Mouse (Mus musculus): ENCODE data around the gene Atf4. TPM values are rescaled to one million over a fixed set of nuclear protein-coding genes. Genes with fewer than 3 reads are reported as not detected.

Gene Atf4
- total RNA-seq, 2 experiments from 2014 or later = 118 to 130 TPM

GRCm38 (mm10) chr15:80248596-80248995 lies 6.4 kb upstream of the Atf4 start:
- DNase-seq (ENCODE audit: low spot score in 2 of 2) = no peak

GRCm38 (mm10) chr15:80249672-80250071 lies 5.3 kb upstream of the Atf4 start:
- no peak for DNase-seq (ENCODE audit: low spot score in 2 of 2)

GRCm38 (mm10) chr15:80250586-80250985 lies 4.4 kb upstream of the Atf4 start:
- DNase-seq (ENCODE audit: low spot score in 2 of 2) = no peak

GRCm38 (mm10) chr15:80253530-80253929 lies 1.5 kb upstream of the Atf4 start:
- no peak for DNase-seq (ENCODE audit: low spot score in 2 of 2)

- DNase-seq (ENCODE audit: low spot score in 2 of 2) = peak in 1 of 2 experiments; percentile 49
These were observed 777 bp upstream of the Atf4 start for GRCm38 (mm10) chr15:80254207-80254606.

GRCm38 (mm10) chr15:80255646-80256121 lies 700 bp downstream of the Atf4 start:
- DNase-seq (ENCODE audit: low spot score in 2 of 2) = peak; percentile 80 to 89

GRCm38 (mm10) chr15:80256242-80256641 lies 1.3 kb downstream of the Atf4 start:
- DNase-seq (ENCODE audit: low spot score in 2 of 2) = no peak

GRCm38 (mm10) chr15:80256656-80257601 lies 1.9 kb downstream of the Atf4 start:
- DNase-seq (ENCODE audit: low spot score in 2 of 2) = no peak

- no peak for DNase-seq (ENCODE audit: low spot score in 2 of 2)
These were observed 2.7 kb downstream of the Atf4 start for GRCm38 (mm10) chr15:80257602-80258239.

GRCm38 (mm10) chr15:80258240-80259170 lies 3.5 kb downstream of the Atf4 start:
- no peak for DNase-seq (ENCODE audit: low spot score in 2 of 2)

- no peak for DNase-seq (ENCODE audit: low spot score in 2 of 2)
These were observed 4.5 kb downstream of the Atf4 start for GRCm38 (mm10) chr15:80259406-80260045.

- DNase-seq (ENCODE audit: low spot score in 2 of 2) = peak; percentile 75 to 84
These were observed 5.7 kb downstream of the Atf4 start for GRCm38 (mm10) chr15:80260677-80261076.

GRCm38 (mm10) chr15:80261100-80261499 lies 6.1 kb downstream of the Atf4 start:
- DNase-seq (ENCODE audit: low spot score in 2 of 2) = no peak

GRCm38 (mm10) chr15:80263610-80264575 lies 8.9 kb downstream of the Atf4 start, which contains the start of gene Rps19bp1:
TSS of gene Rps19bp1 (minus strand) at chr15:80264315.
- peak; percentile 73 to 89 for DNase-seq (ENCODE audit: low spot score in 2 of 2)

- peak; percentile 45 to 67 for DNase-seq (ENCODE audit: low spot score in 2 of 2)
These were observed 11.3 kb downstream of the Atf4 start for GRCm38 (mm10) chr15:80266281-80266680.

GRCm38 (mm10) chr15:80271858-80272396 lies 16.9 kb downstream of the Atf4 start:
- no peak for DNase-seq (ENCODE audit: low spot score in 2 of 2)

GRCm38 (mm10) chr15:80277107-80277506 lies 22.1 kb downstream of the Atf4 start:
- no peak for DNase-seq (ENCODE audit: low spot score in 2 of 2)

- peak in 1 of 2 experiments; percentile 76 for DNase-seq (ENCODE audit: low spot score in 2 of 2)
These were observed 22.6 kb downstream of the Atf4 start for GRCm38 (mm10) chr15:80277625-80278024.

Data from gastrocnemius, postnatal 4 days (tissue).